In the genomic region with DNA sequence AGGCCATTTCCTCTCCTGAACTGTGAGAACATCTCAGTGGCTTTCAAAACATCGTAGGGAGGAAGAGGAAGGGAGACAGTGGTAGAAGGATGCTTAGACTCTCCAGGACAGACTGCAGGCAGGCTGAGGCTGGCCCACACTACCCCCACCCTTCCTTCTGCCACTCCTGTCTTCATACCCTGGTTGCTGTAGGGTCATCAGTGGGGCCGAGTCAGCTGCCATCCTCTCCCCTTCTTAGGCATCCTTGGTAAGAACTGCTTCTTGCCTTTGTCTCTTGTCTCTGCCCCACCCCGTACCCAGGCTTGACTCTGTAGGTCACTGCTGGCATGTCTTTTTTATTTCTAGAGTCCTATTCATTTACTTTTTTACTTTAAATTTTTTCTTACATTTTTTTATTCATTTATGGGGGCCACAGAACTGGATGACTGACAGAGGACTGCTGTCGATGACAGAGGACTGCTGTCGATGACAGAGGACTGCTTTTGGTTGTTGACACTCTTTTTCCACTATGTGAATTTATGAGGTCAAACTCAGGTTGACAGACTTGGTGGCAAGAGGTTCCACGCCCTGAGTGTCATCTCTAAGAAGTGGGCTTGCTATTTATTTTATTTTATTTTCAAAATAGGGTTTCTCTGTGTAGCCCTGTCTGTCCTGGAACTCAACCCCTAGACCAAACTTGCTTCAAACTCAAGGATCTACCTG, we compare ENCODE assay signal across 7 mouse cellular contexts. TPM values are rescaled to one million over a fixed set of nuclear protein-coding genes. Genes with fewer than 3 reads are reported as not detected.
A peak's percentile ranks its signal among the peaks of the same experiment; 100 is the strongest.
DNase-seq lines count a peak whose midpoint lies in the region; ATAC-seq and TF ChIP-seq lines count a peak whose summit lies in the region.

No protein-coding gene starts in this region.

- H3K9ac ChIP-seq in lung, embryonic 15.5 days = no peak overlapping the region
- H3K9ac ChIP-seq in intestine, postnatal 0 days (ENCODE audit: low read depth, low read length) = 0 out of 2 replicates have a peak overlapping the region, but pooled peaks have one; percentile 34

- ATAC-seq in lung, embryonic 15.5 days (ENCODE audit: borderline replicate concordance, extremely low read depth, low FRiP score, low TSS enrichment) = no peak
- ATAC-seq in intestine, postnatal 0 days = no peak

- H3K4me2 ChIP-seq in lung, embryonic 15.5 days = peak overlapping the region; percentile 98
- H3K4me2 ChIP-seq in intestine, postnatal 0 days (replicated peaks; ENCODE audit: low read depth) = peak overlapping the region; percentile 98

- H3K27me3 ChIP-seq in lung, embryonic 15.5 days = no peaks in the 10 kb centered on the region
- H3K27me3 ChIP-seq in forebrain, embryonic 10.5 days (ENCODE audit: poor library complexity, severe bottlenecking) = peaks cover 14% of the 10 kb centered on the region
- no peaks in the 10 kb centered on the region for H3K27me3 ChIP-seq in intestine, postnatal 0 days (replicated peaks; ENCODE audit: control insufficient read depth, insufficient read depth, low read length)

- peaks cover 39% of the 10 kb centered on the region for H3K4me1 ChIP-seq in lung, embryonic 15.5 days
- peaks cover 55% of the 10 kb centered on the region for H3K4me1 ChIP-seq in forebrain, embryonic 10.5 days
- H3K4me1 ChIP-seq in intestine, postnatal 0 days (replicated peaks; ENCODE audit: control insufficient read depth, insufficient read depth, low read length) = peaks cover 11% of the 10 kb centered on the region; the same call in 1 of the 2 replicates
- H3K4me1 ChIP-seq in olfactory bulb, adult 2 months (ENCODE audit: control insufficient read depth, insufficient read depth, low read length) = peaks cover 30% of the 10 kb centered on the region

- H3K4me3 ChIP-seq in lung, embryonic 15.5 days = peak overlapping the region; percentile 59; the same call in 1 of the 2 replicates
- peak overlapping the region; percentile 81 for H3K4me3 ChIP-seq in forebrain, embryonic 10.5 days
- H3K4me3 ChIP-seq in intestine, postnatal 0 days (ENCODE audit: low read depth, low read length) = no peak overlapping the region
- peak overlapping the region; percentile 75 for H3K4me3 ChIP-seq in olfactory bulb, adult 2 months (ENCODE audit: insufficient read depth, low read depth, low read length)

- 0 out of 2 replicates have a peak overlapping the region, but pooled peaks have one; percentile 44 for H3K27ac ChIP-seq in lung, embryonic 15.5 days
- 0 out of 2 replicates have a peak overlapping the region, but pooled peaks have one; percentile 21 for H3K27ac ChIP-seq in forebrain, embryonic 10.5 days
- peak overlapping the region; percentile 90 for H3K27ac ChIP-seq in intestine, postnatal 0 days (ENCODE audit: low read depth, low read length)
- peak overlapping the region; percentile 80 for H3K27ac ChIP-seq in olfactory bulb, adult 2 months (ENCODE audit: insufficient read depth, low read depth, low read length)

- no peaks in the 10 kb centered on the region for H3K36me3 ChIP-seq in lung, embryonic 15.5 days
- H3K36me3 ChIP-seq in forebrain, embryonic 10.5 days (replicated peaks) = no peaks in the 10 kb centered on the region
- peaks cover 6% of the 10 kb centered on the region for H3K36me3 ChIP-seq in intestine, postnatal 0 days (ENCODE audit: control insufficient read depth, insufficient read depth)

- no peak for DNase-seq in lung, adult 18-20 months
- DNase-seq in forebrain, embryonic 10.5 days (ENCODE audit: extremely low spot score, low spot score) = no peak
- DNase-seq in urinary bladder, postnatal 10 days (ENCODE audit: low spot score) = no peak
- no peak for DNase-seq in urinary bladder, postnatal 25 days (ENCODE audit: low spot score)

- no peak for TF ChIP-seq CTCF in intestine, postnatal 0 days (IDR thresholded peaks at IDR 0.05; ENCODE audit: low read depth)
- TF ChIP-seq CTCF in olfactory bulb, adult 2 months (IDR thresholded peaks at IDR 0.05; ENCODE audit: insufficient read depth, low read depth, low read length) = no peak

- no peaks in the 10 kb centered on the region for H3K9me3 ChIP-seq in lung, embryonic 15.5 days
- H3K9me3 ChIP-seq in forebrain, embryonic 10.5 days = no peaks in the 10 kb centered on the region
- no peaks in the 10 kb centered on the region for H3K9me3 ChIP-seq in intestine, postnatal 0 days (ENCODE audit: control insufficient read depth)

- no peak for TF ChIP-seq POLR2A in olfactory bulb, adult 2 months (IDR thresholded peaks at IDR 0.05; ENCODE audit: insufficient read depth, low read depth, low read length)

- WGBS in lung, embryonic 15.5 days = 66% methylated on average over 6 of the region's 6 CpGs
- 89% methylated on average over 6 of the region's 6 CpGs for WGBS in forebrain, embryonic 10.5 days
- 71% methylated on average over 6 of the region's 6 CpGs for WGBS in intestine, postnatal 0 days
- 64% methylated on average over 6 of the region's 6 CpGs for WGBS in olfactory bulb, adult 2 months

RNA-seq across cellular contexts. Expression of a gene that starts 2.0 kb away (rescaled TPM):
- 5.6 and 6.9 TPM in 2 replicates for polyA plus RNA-seq in lung, embryonic 15.5 days (2015; fragmentation: Nextera tagmentation; extraction: Ambion mirVana)
- polyA plus RNA-seq in forebrain, embryonic 10.5 days (2016; fragmentation: Nextera tagmentation; extraction: Ambion mirVana) = 5.5 and 6.1 TPM in 2 replicates
- 46.4 and 59.5 TPM in 2 replicates for polyA plus RNA-seq in intestine, postnatal 0 days (2015; fragmentation: Nextera tagmentation; extraction: Ambion mirVana)
- 363 TPM in 1 of 2 replicates, not detected in the other for polyA plus RNA-seq in olfactory bulb, adult 2 months (2012; ENCODE audit: insufficient read depth, insufficient read length, low replicate concordance, missing spikeins)

RNA-seq across cellular contexts. Expression of a gene that starts 20.1 kb away (rescaled TPM):
- 16.2 and 16.3 TPM in 2 replicates for polyA plus RNA-seq in lung, embryonic 15.5 days (2015; fragmentation: Nextera tagmentation; extraction: Ambion mirVana)
- polyA plus RNA-seq in forebrain, embryonic 10.5 days (2016; fragmentation: Nextera tagmentation; extraction: Ambion mirVana) = 5.1 and 5.4 TPM in 2 replicates
- 2.8 and 3.2 TPM in 2 replicates for polyA plus RNA-seq in intestine, postnatal 0 days (2015; fragmentation: Nextera tagmentation; extraction: Ambion mirVana)
- polyA plus RNA-seq in olfactory bulb, adult 2 months (2012; ENCODE audit: insufficient read depth, insufficient read length, low replicate concordance, missing spikeins) = not detected in 2 replicates

RNA-seq across cellular contexts. Expression of a gene that starts 23.6 kb away (rescaled TPM):
- polyA plus RNA-seq in lung, embryonic 15.5 days (2015; fragmentation: Nextera tagmentation; extraction: Ambion mirVana) = 0.66 and 0.83 TPM in 2 replicates
- 0.15 and 0.26 TPM in 2 replicates for polyA plus RNA-seq in forebrain, embryonic 10.5 days (2016; fragmentation: Nextera tagmentation; extraction: Ambion mirVana)
- polyA plus RNA-seq in intestine, postnatal 0 days (2015; fragmentation: Nextera tagmentation; extraction: Ambion mirVana) = 6.8 and 6.9 TPM in 2 replicates
- polyA plus RNA-seq in olfactory bulb, adult 2 months (2012; ENCODE audit: insufficient read depth, insufficient read length, low replicate concordance, missing spikeins) = not detected in 2 replicates

RNA-seq across cellular contexts. Expression of a gene that starts 46.8 kb away (rescaled TPM):
- 56.9 and 57.3 TPM in 2 replicates for polyA plus RNA-seq in lung, embryonic 15.5 days (2015; fragmentation: Nextera tagmentation; extraction: Ambion mirVana)
- 77.5 and 78.7 TPM in 2 replicates for polyA plus RNA-seq in forebrain, embryonic 10.5 days (2016; fragmentation: Nextera tagmentation; extraction: Ambion mirVana)
- polyA plus RNA-seq in intestine, postnatal 0 days (2015; fragmentation: Nextera tagmentation; extraction: Ambion mirVana) = 15.4 and 15.5 TPM in 2 replicates
- polyA plus RNA-seq in olfactory bulb, adult 2 months (2012; ENCODE audit: insufficient read depth, insufficient read length, low replicate concordance, missing spikeins) = 102 and 148 TPM in 2 replicates

RNA-seq across cellular contexts. Expression of a gene that starts 54.4 kb away (rescaled TPM):
- 73.4 and 76.8 TPM in 2 replicates for polyA plus RNA-seq in lung, embryonic 15.5 days (2015; fragmentation: Nextera tagmentation; extraction: Ambion mirVana)
- 59.2 and 61.9 TPM in 2 replicates for polyA plus RNA-seq in forebrain, embryonic 10.5 days (2016; fragmentation: Nextera tagmentation; extraction: Ambion mirVana)
- 160 and 161 TPM in 2 replicates for polyA plus RNA-seq in intestine, postnatal 0 days (2015; fragmentation: Nextera tagmentation; extraction: Ambion mirVana)
- polyA plus RNA-seq in olfactory bulb, adult 2 months (2012; ENCODE audit: insufficient read depth, insufficient read length, low replicate concordance, missing spikeins) = 209 and 678 TPM in 2 replicates

Comparison
In these comparisons a context has a peak if more than half of its experiments do, and no peak if none do; other contexts are left out.
1. H3K27ac ChIP-seq: peak in every context shown above with its lines; median percentile 90 in intestine, postnatal 0 days; 80 in olfactory bulb, adult 2 months; 44 in lung, embryonic 15.5 days; 21 in forebrain, embryonic 10.5 days.